Mouse (Mus musculus): ENCODE data around the gene Samd4b.

- TF ChIP-seq CTCF (IDR thresholded peaks at IDR 0.05; ENCODE audit: control insufficient read depth, insufficient read depth, low read length) = no peak
- TF ChIP-seq POLR2A (IDR thresholded peaks at IDR 0.05; ENCODE audit: borderline replicate concordance, control insufficient read depth, low read depth, low read length) = no peak
Observed at GRCm38 (mm10) chr7:28547628-28548027, 50.3 kb downstream of the Samd4b start.

Data from bone marrow, adult 2 months (tissue).